Mouse (Mus musculus): ENCODE measurements around the gene Ube2o.

Ube2o gene

GRCm38 (mm10) chr11:116537388-116537787 lies 43.9 kb downstream of the Ube2o start:
- DNase-seq (ENCODE audit: low spot score), result no peak

- no peak for DNase-seq (ENCODE audit: low spot score)
These were observed 44.6 kb downstream of the Ube2o start for GRCm38 (mm10) chr11:116536685-116537084.

- peak; percentile 51 for DNase-seq (ENCODE audit: low spot score)
These were observed 46.9 kb downstream of the Ube2o start for GRCm38 (mm10) chr11:116534154-116534865.

- no peak for DNase-seq (ENCODE audit: low spot score)
These were observed 47.7 kb downstream of the Ube2o start for GRCm38 (mm10) chr11:116533341-116534153.

- DNase-seq (ENCODE audit: low spot score), result peak; percentile 63
These were observed 48.4 kb downstream of the Ube2o start for GRCm38 (mm10) chr11:116532810-116533338.

- no peak for DNase-seq (ENCODE audit: low spot score)
These were observed 48.9 kb downstream of the Ube2o start for GRCm38 (mm10) chr11:116532262-116532809.

- no peak for DNase-seq (ENCODE audit: low spot score)
These were observed 49.7 kb downstream of the Ube2o start for GRCm38 (mm10) chr11:116531371-116532191.

GRCm38 (mm10) chr11:116530187-116531147 lies 50.8 kb downstream of the Ube2o start, which contains the start of gene Sphk1:
TSS of gene Sphk1 (plus strand) at chr11:116530925.
- no peak for DNase-seq (ENCODE audit: low spot score)

- DNase-seq (ENCODE audit: low spot score), result no peak
These were observed 52.5 kb downstream of the Ube2o start for GRCm38 (mm10) chr11:116528636-116529320.

- no peak for DNase-seq (ENCODE audit: low spot score)
These were observed 57.5 kb downstream of the Ube2o start for GRCm38 (mm10) chr11:116523699-116524189.

- DNase-seq (ENCODE audit: low spot score), result peak; percentile 57
These were observed 58.2 kb downstream of the Ube2o start for GRCm38 (mm10) chr11:116522886-116523698.

- DNase-seq (ENCODE audit: low spot score), result no peak
These were observed 59.2 kb downstream of the Ube2o start for GRCm38 (mm10) chr11:116522046-116522445.

- DNase-seq (ENCODE audit: low spot score), result no peak
These were observed 60.1 kb downstream of the Ube2o start for GRCm38 (mm10) chr11:116521143-116521542.

GRCm38 (mm10) chr11:116518482-116518881 lies 62.8 kb downstream of the Ube2o start:
- peak; percentile 48 for DNase-seq (ENCODE audit: low spot score)

GRCm38 (mm10) chr11:116515330-116516020 lies 65.8 kb downstream of the Ube2o start:
- no peak for DNase-seq (ENCODE audit: low spot score)

GRCm38 (mm10) chr11:116513531-116514038 lies 67.7 kb downstream of the Ube2o start:
- no peak for DNase-seq (ENCODE audit: low spot score)

GRCm38 (mm10) chr11:116512987-116513386 lies 68.3 kb downstream of the Ube2o start:
- DNase-seq (ENCODE audit: low spot score), result no peak

- no peak for DNase-seq (ENCODE audit: low spot score)
These were observed 69.1 kb downstream of the Ube2o start for GRCm38 (mm10) chr11:116512154-116512553.
